Mouse (Mus musculus): ENCODE data around the gene Krtap13.
"Not testable (repeated sequence)": the region's sequence is repeated elsewhere in the genome, so short reads cannot be mapped to it uniquely, and the experiment has no call there.

The Krtap13 gene

GRCm38 (mm10) chr16:88751535-88751934 lies at the start of gene Krtap13:
Gene Krtap13, minus strand, starts transcription at chr16:88751635.
- not testable (repeated sequence) for DNase-seq (ENCODE audit: low read depth, low spot score)

GRCm38 (mm10) chr16:88786786-88787185 lies 35.4 kb upstream of the Krtap13 start:
- DNase-seq (ENCODE audit: low read depth, low spot score): no peak

GRCm38 (mm10) chr16:88777596-88777995 lies 26.2 kb upstream of the Krtap13 start, which contains the start of gene Gm5965:
Gene Gm5965, plus strand, starts transcription at chr16:88777896.
- no peak for DNase-seq (ENCODE audit: low read depth, low spot score)

GRCm38 (mm10) chr16:88774106-88774505 lies 22.7 kb upstream of the Krtap13 start, which contains the start of gene 2310057N15Rik:
Gene 2310057N15Rik, minus strand, starts transcription at chr16:88774206.
- DNase-seq (ENCODE audit: low read depth, low spot score): no peak

GRCm38 (mm10) chr16:88758547-88758946 lies 7.1 kb upstream of the Krtap13 start, which contains the start of gene 2310034C09Rik:
Gene 2310034C09Rik, plus strand, starts transcription at chr16:88758847.
- DNase-seq (ENCODE audit: low read depth, low spot score): not testable (repeated sequence)

- DNase-seq (ENCODE audit: low read depth, low spot score): no peak
Observed at GRCm38 (mm10) chr16:88747943-88748342, 3.5 kb downstream of the Krtap13 start.

- no peak for DNase-seq (ENCODE audit: low read depth, low spot score)
Observed at GRCm38 (mm10) chr16:88744750-88745340, 6.6 kb downstream of the Krtap13 start.

- no peak for DNase-seq (ENCODE audit: low read depth, low spot score)
Observed at GRCm38 (mm10) chr16:88735391-88735790, 16.0 kb downstream of the Krtap13 start.

GRCm38 (mm10) chr16:88728812-88729275 lies 22.6 kb downstream of the Krtap13 start, which contains the start of gene Krtap13-1:
Gene Krtap13-1, plus strand, starts transcription at chr16:88728862.
- DNase-seq (ENCODE audit: low read depth, low spot score): no peak

- DNase-seq (ENCODE audit: low read depth, low spot score): no peak
Observed at GRCm38 (mm10) chr16:88720031-88720430, 31.4 kb downstream of the Krtap13 start.

- DNase-seq (ENCODE audit: low read depth, low spot score): no peak
Observed at GRCm38 (mm10) chr16:88716549-88716948, 34.9 kb downstream of the Krtap13 start.

GRCm38 (mm10) chr16:88711245-88711644 lies 40.2 kb downstream of the Krtap13 start:
- DNase-seq (ENCODE audit: low read depth, low spot score): no peak

GRCm38 (mm10) chr16:88710757-88711156 lies 40.7 kb downstream of the Krtap13 start:
- no peak for DNase-seq (ENCODE audit: low read depth, low spot score)

GRCm38 (mm10) chr16:88707496-88708012 lies 43.9 kb downstream of the Krtap13 start, which contains the start of gene 2310061N02Rik:
Gene 2310061N02Rik, minus strand, starts transcription at chr16:88707962.
- no peak for DNase-seq (ENCODE audit: low read depth, low spot score)

- no peak for DNase-seq (ENCODE audit: low read depth, low spot score)
Observed at GRCm38 (mm10) chr16:88701072-88701864, 50.2 kb downstream of the Krtap13 start.
